Mouse (Mus musculus) erythroblast, embryonic 14.5 days (primary cell): ENCODE measurements around the gene Rps18. TPM values are rescaled to one million over a fixed set of nuclear protein-coding genes. Genes with fewer than 3 reads are reported as not detected.

Experiments
- H3K27me3 ChIP-seq: 2 replicates; pipeline ENCODE4 v1.6.1; 2012; ENCODE audit warnings: inconsistent platforms; ENCODE audit not compliant: control insufficient read depth
- H3K36me3 ChIP-seq: 2 replicates; pipeline ENCODE4 v1.6.1; 2012; ENCODE audit warnings: mild to moderate bottlenecking, inconsistent platforms; ENCODE audit not compliant: control insufficient read depth
- H3K4me1 ChIP-seq: 2 replicates; pipeline ENCODE4 v1.6.1; 2012; ENCODE audit warnings: inconsistent platforms; ENCODE audit not compliant: control insufficient read depth
- H3K4me3 ChIP-seq: replicated peaks from 2 replicates; pipeline ENCODE3; 2012; ENCODE audit warnings: moderate library complexity, mild to moderate bottlenecking, inconsistent platforms
- H3K9me3 ChIP-seq: 2 replicates; pipeline ENCODE4 v1.6.1; 2012; ENCODE audit warnings: low read length, inconsistent platforms, mixed read lengths; ENCODE audit not compliant: control insufficient read depth
- GATA1 ChIP-seq: IDR thresholded peaks from 2 replicates; pipeline ENCODE4 v1.6.1; 2012; ENCODE audit warnings: low read length, inconsistent platforms, mixed read lengths
- TAL1 ChIP-seq: IDR thresholded peaks from 3 replicates; pipeline ENCODE4 v1.6.1; 2012; ENCODE audit warnings: low read length, inconsistent platforms, mixed read lengths
- polyA plus RNA-seq: library from polyadenylated mRNA; stranded (reverse); fragments of >175 nt; gene quantifications from 2 replicates; pipeline ENCODE4 v1.2.3, GENCODE M21; 2012

The Rps18 gene
- polyA plus RNA-seq, 1 experiment: 11.8 TPM

- no peak for TF ChIP-seq GATA1
- no peak for TF ChIP-seq TAL1
- Histone ChIP-seq H3K36me3 (peaks cover 51% of the 10 kb centered on the region), H3K4me1 (peaks cover 70% of the 10 kb centered on the region), H3K4me3 (peak overlapping the region; percentile 95), H3K9me3 (peaks cover 15% of the 10 kb centered on the region), H3K27me3 (peaks cover 2% of the 10 kb centered on the region; the same call in 1 of the 2 replicates)
Observed at GRCm38 (mm10) chr17:33928251-33928947, 27.4 kb downstream of the Rps18 start.

- H3K4me1 ChIP-seq: peaks cover 74% of the 10 kb centered on the region
- no peak for TF ChIP-seq TAL1
- no peak for TF ChIP-seq GATA1
- peaks cover 2% of the 10 kb centered on the region; the same call in 1 of the 2 replicates for H3K27me3 ChIP-seq
- H3K4me3 ChIP-seq: no peak overlapping the region
- H3K36me3 ChIP-seq: peaks cover 42% of the 10 kb centered on the region
- peaks cover 4% of the 10 kb centered on the region for H3K9me3 ChIP-seq
Observed at GRCm38 (mm10) chr17:33926207-33926932, 29.4 kb downstream of the Rps18 start.

- Histone ChIP-seq H3K36me3 (peaks cover 42% of the 10 kb centered on the region), H3K4me3 (no peak overlapping the region), H3K9me3 (peaks cover 4% of the 10 kb centered on the region), H3K4me1 (peaks cover 74% of the 10 kb centered on the region), H3K27me3 (peaks cover under 1% of the 10 kb centered on the region; the same call in 1 of the 2 replicates)
- no peak for TF ChIP-seq TAL1
- no peak for TF ChIP-seq GATA1
Observed at GRCm38 (mm10) chr17:33925406-33926116, 30.2 kb downstream of the Rps18 start.

GRCm38 (mm10) chr17:33924577-33925283 is 31.1 kb downstream of the Rps18 start:
- TF ChIP-seq GATA1: no peak
- no peak for TF ChIP-seq TAL1
- Histone ChIP-seq H3K9me3 (peaks cover 4% of the 10 kb centered on the region), H3K4me1 (peaks cover 74% of the 10 kb centered on the region), H3K36me3 (peaks cover 42% of the 10 kb centered on the region), H3K4me3 (no peak overlapping the region), H3K27me3 (no peaks in the 10 kb centered on the region)

- TF ChIP-seq GATA1 (no peak), TAL1 (no peak)
- peak overlapping the region; percentile 78 for H3K4me3 ChIP-seq
- H3K36me3 ChIP-seq: peaks cover 48% of the 10 kb centered on the region
- H3K9me3 ChIP-seq: peaks cover 29% of the 10 kb centered on the region
- H3K27me3 ChIP-seq: no peaks in the 10 kb centered on the region; the same call in 1 of the 2 replicates
- peaks cover 84% of the 10 kb centered on the region for H3K4me1 ChIP-seq
Observed at GRCm38 (mm10) chr17:33921361-33921760, 34.4 kb downstream of the Rps18 start.

- TF ChIP-seq GATA1: no peak
- no peak for TF ChIP-seq TAL1
- peaks cover 82% of the 10 kb centered on the region for H3K4me1 ChIP-seq
- peaks cover 40% of the 10 kb centered on the region for H3K36me3 ChIP-seq
- H3K4me3 ChIP-seq: peak overlapping the region; percentile 78
- no peaks in the 10 kb centered on the region; the same call in 1 of the 2 replicates for H3K27me3 ChIP-seq
- peaks cover 29% of the 10 kb centered on the region for H3K9me3 ChIP-seq
Observed at GRCm38 (mm10) chr17:33920282-33921097, 35.3 kb downstream of the Rps18 start.

GRCm38 (mm10) chr17:33919351-33920281 is 36.2 kb downstream of the Rps18 start:
- H3K27me3 ChIP-seq: no peaks in the 10 kb centered on the region; the same call in 1 of the 2 replicates
- TF ChIP-seq TAL1 (no peak), GATA1 (no peak)
- peak overlapping the region; percentile 78 for H3K4me3 ChIP-seq
- H3K9me3 ChIP-seq: peaks cover 25% of the 10 kb centered on the region
- peaks cover 39% of the 10 kb centered on the region for H3K36me3 ChIP-seq
- H3K4me1 ChIP-seq: peaks cover 83% of the 10 kb centered on the region
